Mouse (Mus musculus) thymus, postnatal 0 days (tissue): Measurements from ENCODE around the gene Smim22. TPM values are rescaled to one million over a fixed set of nuclear protein-coding genes. Genes with fewer than 3 reads are reported as not detected.
A peak's percentile ranks its signal among the peaks of the same experiment; 100 is the strongest.

ENCODE experiments used
- DNase-seq: peaks from one replicate; pipeline ENCODE4 v3.0.0-alpha.2; 2015; ENCODE audit warnings: low spot score
- polyA plus RNA-seq: library from polyadenylated mRNA; unstranded; fragments of >200 nt; fragmentation: Nextera tagmentation; extraction: Ambion mirVana; gene quantifications from 2 replicates; pipeline ENCODE4 v1.2.1, GENCODE M21; 2015

The Smim22 gene
- polyA plus RNA-seq, 1 experiment from 2014 or later, result 11.7 TPM

DNA sequence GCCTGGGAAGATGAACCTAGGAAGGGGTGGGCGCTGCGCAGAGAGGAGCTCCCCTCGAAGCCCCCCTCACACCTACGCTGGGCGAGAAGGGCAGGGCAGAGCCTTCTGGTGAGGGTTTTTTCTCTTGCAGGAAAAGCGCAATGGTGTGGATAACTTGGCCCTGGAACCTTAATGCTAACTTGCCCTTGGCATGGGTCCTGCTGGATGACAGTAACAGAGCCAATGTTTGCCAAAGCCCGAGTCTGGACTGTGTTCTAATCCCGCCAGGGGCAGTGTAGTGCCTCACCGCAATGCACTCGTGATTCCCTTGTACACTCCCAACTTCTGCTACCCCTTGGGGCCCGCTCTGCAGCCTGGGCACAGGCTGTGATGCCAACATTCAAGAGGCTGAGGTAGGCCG is 988 bp downstream of the Smim22 start:
- no peak for DNase-seq

GRCm38 (mm10) chr16:5010371-5010935 is 3.4 kb downstream of the Smim22 start:
- no peak for DNase-seq

DNA sequence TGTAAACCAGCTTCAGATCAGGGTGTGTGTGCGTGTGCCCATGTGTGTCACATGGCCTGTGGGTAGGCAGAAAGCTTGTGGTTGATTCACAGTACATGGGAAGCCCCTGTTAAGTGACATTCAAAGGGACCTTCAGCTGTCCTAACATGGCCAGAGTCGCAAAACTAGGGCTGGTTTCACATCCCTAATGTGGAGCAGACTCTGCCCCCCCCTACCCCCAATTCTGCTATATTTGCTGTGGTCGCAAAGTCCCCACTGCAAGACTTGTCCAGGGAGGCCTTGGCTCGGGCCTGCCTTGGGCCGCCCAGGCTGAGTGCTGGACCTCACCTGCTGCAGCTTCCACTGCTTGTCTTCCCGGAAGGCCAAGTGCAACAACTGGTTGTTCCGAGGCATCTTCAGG is 4.2 kb downstream of the Smim22 start:
- no peak for DNase-seq

- no peak for DNase-seq
Observed at GRCm38 (mm10) chr16:5012036-5013005, 5.2 kb downstream of the Smim22 start.

- peak; percentile 97 for DNase-seq
Observed at GRCm38 (mm10) chr16:5013054-5013838, 6.2 kb downstream of the Smim22 start, which contains the start of gene Rogdi. Rogdi (minus strand) TSS chr16:5013553.

GRCm38 (mm10) chr16:5014578-5014977 is 7.5 kb downstream of the Smim22 start:
- DNase-seq, result no peak

DNA sequence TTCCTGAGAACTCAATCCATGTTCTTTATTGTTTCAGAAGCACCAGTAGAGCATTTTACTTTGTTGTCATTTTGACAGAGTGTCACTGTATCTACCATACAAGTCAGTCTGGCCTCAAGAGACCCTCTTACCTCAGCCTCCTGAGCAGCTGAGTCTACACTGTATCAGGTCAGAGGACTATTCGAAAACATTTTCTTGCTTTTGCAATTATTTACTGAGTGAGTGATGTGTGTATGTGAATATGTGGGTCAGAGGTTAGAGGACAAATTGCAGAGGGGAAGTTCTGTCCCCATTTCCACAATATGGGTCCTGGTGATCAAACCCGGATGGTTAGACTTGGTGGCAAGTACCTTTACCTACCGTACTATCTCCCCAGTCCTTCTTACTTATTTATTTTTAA is 16.9 kb downstream of the Smim22 start:
- DNase-seq, result no peak

DNA sequence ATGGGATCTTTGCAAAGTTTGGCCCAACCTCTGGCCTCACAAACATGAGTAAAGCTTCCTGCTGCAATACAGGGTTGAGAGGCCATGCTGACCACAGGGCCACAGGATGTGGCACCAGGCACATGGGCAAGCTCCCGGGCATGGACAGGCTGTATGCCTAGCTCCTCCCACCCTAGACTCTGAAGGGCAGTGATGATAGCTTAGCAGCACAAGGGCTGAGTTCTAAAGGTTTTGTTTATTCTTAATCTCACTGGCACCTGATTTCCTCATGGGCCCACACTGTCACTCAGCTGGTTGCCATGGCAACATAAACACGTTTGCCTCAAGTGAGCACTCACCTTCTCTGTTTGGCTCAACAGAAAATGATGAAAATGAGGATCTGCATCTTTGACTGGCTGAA is 22.8 kb downstream of the Smim22 start:
- DNase-seq, result peak; percentile 26

DNA sequence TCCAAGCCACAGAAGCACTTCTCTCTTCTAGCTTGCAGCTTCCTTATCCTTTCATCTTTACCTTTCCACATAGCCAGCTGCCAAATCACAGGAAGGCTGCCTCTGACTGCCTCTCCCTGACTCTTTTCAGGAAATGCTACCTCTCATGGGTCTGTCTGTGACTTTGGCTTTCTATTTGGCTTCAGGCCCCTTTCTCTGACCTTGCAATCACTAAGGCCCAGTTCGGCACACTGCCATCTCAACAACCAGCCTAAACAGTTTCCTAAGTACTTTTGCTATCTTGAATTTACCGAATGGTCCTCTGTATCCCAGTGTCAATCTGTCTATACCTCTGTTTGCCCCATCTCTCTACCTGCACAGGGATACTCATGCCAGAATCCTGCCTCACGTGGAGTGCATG is 28.5 kb downstream of the Smim22 start:
- no peak for DNase-seq

DNA sequence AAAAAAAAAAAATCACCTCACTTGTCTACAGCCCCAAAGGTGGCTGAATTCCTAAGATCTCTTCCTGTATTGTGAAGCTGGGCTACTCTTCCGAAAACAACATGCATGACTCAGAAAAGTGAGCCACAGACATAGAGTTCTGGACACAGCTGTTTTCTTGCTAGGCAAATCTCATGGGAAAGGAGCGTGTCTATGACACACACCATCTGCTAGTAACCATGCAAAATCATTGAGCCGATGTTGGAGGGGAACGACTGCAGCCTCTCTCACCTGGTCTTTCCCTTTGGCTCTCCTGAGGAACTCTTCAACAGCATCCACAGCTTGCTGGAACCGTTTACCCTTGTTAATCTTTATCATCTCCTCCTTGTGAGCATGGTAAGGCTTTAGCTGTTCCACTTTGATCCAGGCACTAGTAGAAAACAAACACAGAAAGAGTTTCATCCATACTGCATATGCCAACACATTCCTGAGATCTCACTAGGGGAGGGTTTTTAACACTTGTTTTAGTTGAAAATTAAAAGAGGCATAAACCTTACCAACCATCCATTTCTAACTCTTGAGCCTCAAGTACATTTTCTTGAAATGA is 29.7 kb downstream of the Smim22 start:
- no peak for DNase-seq

- no peak for DNase-seq
Observed at GRCm38 (mm10) chr16:5045322-5045721, 38.2 kb downstream of the Smim22 start.

- no peak for DNase-seq
Observed at GRCm38 (mm10) chr16:5049182-5049773, 42.2 kb downstream of the Smim22 start.

DNA sequence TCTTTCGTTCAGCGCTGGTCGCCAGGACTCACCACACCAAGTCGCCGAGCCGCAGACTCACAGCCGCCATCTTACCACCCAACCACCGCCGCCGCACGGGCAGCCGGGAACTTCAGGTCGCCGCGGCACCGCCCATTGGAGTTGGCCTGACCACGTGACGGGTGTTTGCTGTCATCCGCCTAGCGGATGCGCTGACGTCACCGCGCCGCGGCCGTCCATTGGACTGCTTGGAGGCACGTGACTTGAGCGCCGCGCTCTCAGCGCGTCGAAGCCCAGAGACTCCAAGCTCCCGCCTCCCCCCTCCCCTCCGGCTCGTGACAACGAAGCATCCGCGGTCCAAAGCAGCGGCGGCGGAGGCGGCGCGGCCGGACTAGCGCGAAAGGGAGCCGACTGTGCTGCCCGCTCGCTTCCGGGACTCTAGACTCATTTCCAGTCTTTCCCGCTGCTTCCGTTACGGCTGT is 42.7 kb downstream of the Smim22 start, which contains the start of the genes Glyr1 and Ubn1:
Gene Glyr1 (minus strand): TSS at position 90 of the 461 bp plus-strand sequence.
Gene Ubn1 (plus strand): TSS at position 284 of the 461 bp plus-strand sequence.
- DNase-seq, result peak; percentile 99

- peak; percentile 87 for DNase-seq
Observed at GRCm38 (mm10) chr16:5050251-5051110, 43.4 kb downstream of the Smim22 start.

Other genes with a start within 250 kb of the Smim22 start
- 51.2 and 57.0 TPM in 2 replicates for gene Cdip1, start 217.0 kb upstream of the Smim22 start, polyA plus RNA-seq
- gene 4930562C15Rik, start 171.9 kb upstream of the Smim22 start, polyA plus RNA-seq, result 0.31 TPM in 1 of 2 replicates, not detected in the other
- gene Ubald1, start 127.0 kb upstream of the Smim22 start, polyA plus RNA-seq, result 57.5 and 62.3 TPM in 2 replicates
- gene Mgrn1, start 121.0 kb upstream of the Smim22 start, polyA plus RNA-seq, result 31.1 and 31.7 TPM in 2 replicates
- gene Nudt16l1, start 68.5 kb upstream of the Smim22 start, polyA plus RNA-seq, result 150 and 151 TPM in 2 replicates
- gene Anks3, start 43.1 kb upstream of the Smim22 start, polyA plus RNA-seq, result 45.3 and 50.3 TPM in 2 replicates
- 0.05 and 0.14 TPM in 2 replicates for gene Sept12, start 9.4 kb upstream of the Smim22 start, polyA plus RNA-seq
- 35.1 TPM in 2 replicates for gene Rogdi, start 6.3 kb downstream of the Smim22 start, polyA plus RNA-seq
- 109 and 110 TPM in 2 replicates for gene Glyr1, start 42.6 kb downstream of the Smim22 start, polyA plus RNA-seq
- 25.5 and 33.0 TPM in 2 replicates for gene Ubn1, start 42.8 kb downstream of the Smim22 start, polyA plus RNA-seq
- 0.49 and 1.0 TPM in 2 replicates for gene Ppl, start 125.1 kb downstream of the Smim22 start, polyA plus RNA-seq
- gene Sec14l5, start 139.8 kb downstream of the Smim22 start, polyA plus RNA-seq, result 0.41 and 0.42 TPM in 2 replicates
- 16.3 and 18.0 TPM in 2 replicates for gene Nagpa, start 196.7 kb downstream of the Smim22 start, polyA plus RNA-seq
- gene AU021092, start 215.0 kb downstream of the Smim22 start, polyA plus RNA-seq, result 1.0 and 1.1 TPM in 2 replicates
- gene Alg1, start 226.3 kb downstream of the Smim22 start, polyA plus RNA-seq, result 31.6 TPM in 2 replicates
- 13.9 and 15.5 TPM in 2 replicates for gene Eef2kmt, start 248.7 kb downstream of the Smim22 start, polyA plus RNA-seq